In genomic region chr9:121241806-121242205, GRCm38 (mm10) we compare ENCODE assay signal across 11 mouse cellular contexts. TPM values are rescaled to one million over a fixed set of nuclear protein-coding genes. Genes with fewer than 3 reads are reported as not detected.
DNase-seq lines count a peak whose midpoint lies in the region; ATAC-seq lines count a peak whose summit lies in the region.
"Had no signal": no experiment of that assay in that cellular context is flagged by ENCODE, and none has a peak within 500 bp of the region (broad histone marks: within the 10 kb centered on the region; RNA-seq: fewer than 3 reads in every experiment).

No protein-coding gene starts in this region.

- no peak overlapping the region for H3K4me2 ChIP-seq in heart, embryonic 12.5 days
- H3K4me2 ChIP-seq: embryonic facial prominence, embryonic 15.5 days; heart, embryonic 15.5 days had no signal

- peaks cover 12% of the 10 kb centered on the region for H3K27me3 ChIP-seq in heart, embryonic 12.5 days (replicated peaks)
- H3K27me3 ChIP-seq in splenic B cell, adult 2 months (ENCODE audit: control insufficient read depth, insufficient read depth, low read length, poor library complexity, severe bottlenecking), result no peaks in the 10 kb centered on the region
- H3K27me3 ChIP-seq: embryonic facial prominence, embryonic 15.5 days had no signal

- peak; percentile 0 for DNase-seq in heart, postnatal 25 days (ENCODE audit: low spot score)
- peak; percentile 22 for DNase-seq in right cerebral cortex, postnatal 10 days (ENCODE audit: low spot score in 2 of 2)
- no peak for DNase-seq in right cerebral cortex, postnatal 36 days (ENCODE audit: low spot score in 2 of 2)
- peak; percentile 8 for DNase-seq in embryo, embryonic 10.5 days (ENCODE audit: low spot score)
- peak; percentile 48 for DNase-seq in splenic B cell, adult 2 months (ENCODE audit: low read depth, low spot score)
- no peak for DNase-seq in cerebellum, adult 11-12 months
- DNase-seq in layer of hippocampus, adult 9-11 months, result no peak

- intact Hi-C loops in heart, postnatal 25 days (cut with DNase I), result loop anchor here (1.0 to 5.0 kb wide), 3 partner anchors 640 to 741 kb away; no protein-coding TSS in a partner anchor

- no peak for ATAC-seq in heart, embryonic 12.5 days (ENCODE audit: insufficient number of reproducible peaks, low FRiP score)

- H3K27ac ChIP-seq in heart, embryonic 12.5 days (ENCODE audit: poor library complexity, severe bottlenecking), result no peak overlapping the region
- H3K27ac ChIP-seq: embryonic facial prominence, embryonic 15.5 days; heart, embryonic 15.5 days; liver, embryonic 14.5 days had no signal

- no peak overlapping the region for H3K9ac ChIP-seq in heart, embryonic 12.5 days
- H3K9ac ChIP-seq: embryonic facial prominence, embryonic 15.5 days; heart, embryonic 15.5 days; liver, embryonic 14.5 days had no signal

- no peaks in the 10 kb centered on the region for H3K36me3 ChIP-seq in heart, embryonic 12.5 days
- H3K36me3 ChIP-seq in splenic B cell, adult 2 months (ENCODE audit: control insufficient read depth, insufficient read depth, low read length, poor library complexity, severe bottlenecking), result no peaks in the 10 kb centered on the region
- H3K36me3 ChIP-seq: embryonic facial prominence, embryonic 15.5 days; heart, embryonic 15.5 days had no signal

- no peaks in the 10 kb centered on the region for H3K9me3 ChIP-seq in heart, embryonic 12.5 days (replicated peaks)
- H3K9me3 ChIP-seq: embryonic facial prominence, embryonic 15.5 days; heart, embryonic 15.5 days had no signal

- H3K4me3 ChIP-seq in heart, embryonic 12.5 days, result no peak overlapping the region
- H3K4me3 ChIP-seq: embryonic facial prominence, embryonic 15.5 days; heart, embryonic 15.5 days had no signal

- H3K4me1 ChIP-seq in heart, embryonic 12.5 days (replicated peaks), result no peaks in the 10 kb centered on the region
- H3K4me1 ChIP-seq: embryonic facial prominence, embryonic 15.5 days; heart, embryonic 15.5 days had no signal

- 28% methylated on average over 5 of the region's 5 CpGs for WGBS in heart, embryonic 12.5 days

RNA-seq across cellular contexts. Expression of gene Ulk4, which starts 35.2 kb away (rescaled TPM):
- total RNA-seq in heart, postnatal 25 days (2021), result under 1 TPM; 0.21 to 0.48 TPM
- polyA plus RNA-seq in heart, embryonic 12.5 days (2016; fragmentation: Nextera tagmentation; extraction: Ambion mirVana), result 97.4 and 111 TPM in 2 replicates

RNA-seq across cellular contexts. Expression of gene Trak1, which starts 55.5 kb away (rescaled TPM):
- 100 to 1,000 TPM; 309 to 322 TPM for total RNA-seq in heart, postnatal 25 days (2021)
- polyA plus RNA-seq in heart, embryonic 12.5 days (2016; fragmentation: Nextera tagmentation; extraction: Ambion mirVana), result 37.3 and 42.0 TPM in 2 replicates

Comparison
In these comparisons a context has a peak if more than half of its experiments do, and no peak if none do; other contexts are left out.
1. DNase-seq: peak in heart, postnatal 25 days (single experiment), right cerebral cortex, postnatal 10 days (2 of 2), embryo, embryonic 10.5 days (single experiment) and splenic B cell, adult 2 months (single experiment); none in right cerebral cortex, postnatal 36 days (0 of 2), cerebellum, adult 11-12 months (single experiment) and layer of hippocampus, adult 9-11 months (single experiment).